Comparison of ENCODE assay signal across 35 mouse cellular contexts in genomic region chr11:121298493-121298892, GRCm38 (mm10).
"Had no signal": no experiment of that assay in that cellular context is flagged by ENCODE, and none has a peak within 500 bp of the region (broad histone marks: within the 10 kb centered on the region; RNA-seq: fewer than 3 reads in every experiment).

No protein-coding gene starts in this region.

- H3K4me2 ChIP-seq: heart, embryonic 11.5 days; heart, embryonic 12.5 days; heart, embryonic 13.5 days; heart, embryonic 15.5 days; hindbrain, embryonic 12.5 days; hindbrain, embryonic 13.5 days; hindbrain, embryonic 14.5 days; hindbrain, embryonic 15.5 days; intestine, embryonic 15.5 days; kidney, embryonic 15.5 days had no signal

- ATAC-seq: hindbrain, embryonic 16.5 days; hindbrain, postnatal 0 days; inflammation-experienced regulatory T-cells, adult 6 months; intestine, embryonic 15.5 days; intestine, embryonic 16.5 days; intestine, postnatal 0 days had no signal

- H3K27me3 ChIP-seq: heart, embryonic 12.5 days; heart, embryonic 13.5 days; heart, embryonic 15.5 days; hindbrain, embryonic 12.5 days; hindbrain, embryonic 13.5 days; hindbrain, embryonic 15.5 days; intestine, embryonic 15.5 days; kidney, embryonic 15.5 days had no signal

- H3K9ac ChIP-seq: heart, embryonic 12.5 days; heart, embryonic 13.5 days; heart, embryonic 15.5 days; hindbrain, embryonic 12.5 days; hindbrain, embryonic 13.5 days; hindbrain, embryonic 14.5 days; hindbrain, embryonic 15.5 days; intestine, embryonic 15.5 days; kidney, embryonic 15.5 days had no signal

- H3K9me3 ChIP-seq: heart, embryonic 10.5 days; heart, embryonic 12.5 days; heart, embryonic 13.5 days; heart, embryonic 15.5 days; hindbrain, embryonic 10.5 days; hindbrain, embryonic 12.5 days; hindbrain, embryonic 13.5 days; hindbrain, embryonic 15.5 days; intestine, embryonic 15.5 days; kidney, embryonic 15.5 days had no signal

- H3K4me3 ChIP-seq: heart, embryonic 10.5 days; heart, embryonic 12.5 days; heart, embryonic 13.5 days; heart, embryonic 15.5 days; hindbrain, embryonic 10.5 days; hindbrain, embryonic 12.5 days; hindbrain, embryonic 13.5 days; hindbrain, embryonic 15.5 days; intestine, embryonic 15.5 days; kidney, embryonic 15.5 days; layer of hippocampus, adult 2 months had no signal

- H3K27ac ChIP-seq: heart, embryonic 10.5 days; heart, embryonic 13.5 days; heart, embryonic 15.5 days; hindbrain, embryonic 10.5 days; hindbrain, embryonic 12.5 days; hindbrain, embryonic 13.5 days; hindbrain, embryonic 14.5 days; hindbrain, embryonic 15.5 days; hindbrain, postnatal 0 days; intestine, embryonic 15.5 days; kidney, embryonic 15.5 days; kidney, postnatal 0 days; layer of hippocampus, adult 2 months had no signal

- DNase-seq: heart, postnatal 10 days; heart, postnatal 14 days; heart, postnatal 36 days; heart, postnatal 4 days; kidney, adult 11 months; kidney, adult 18-20 months; kidney, adult 2 months; kidney, adult 8-10 months; kidney, adult 9 months; kidney, postnatal 10 days; kidney, postnatal 14 days; kidney, postnatal 25 days; kidney, postnatal 36 days; kidney, postnatal 4 days; layer of hippocampus, adult 9-11 months; layer of hippocampus, postnatal 36 days had no signal

- H3K4me1 ChIP-seq: heart, embryonic 10.5 days; heart, embryonic 12.5 days; heart, embryonic 13.5 days; heart, embryonic 15.5 days; hindbrain, embryonic 10.5 days; hindbrain, embryonic 12.5 days; hindbrain, embryonic 13.5 days; hindbrain, embryonic 15.5 days; intestine, embryonic 15.5 days; kidney, embryonic 15.5 days had no signal
